Mouse (Mus musculus) forebrain, embryonic 14.5 days (tissue): Measurements from ENCODE around the gene Glis1. TPM values are rescaled to one million over a fixed set of nuclear protein-coding genes. Genes with fewer than 3 reads are reported as not detected.

Experiments
- ATAC-seq: fragments of 200-750 bp; cut with Nextera tagmentation; 2 replicates; pipeline ENCODE4 v1.8.0; 2017; ENCODE audit warnings: mild to moderate bottlenecking, moderate library complexity
- DNase-seq: peaks from one replicate; pipeline ENCODE4 v3.0.0-alpha.2; 2015; ENCODE audit warnings: low spot score
- H3K27ac ChIP-seq: fragments of 300-500 bp; sonication (generic); 2 replicates; pipeline ENCODE4 v1.5.1; 2014; ENCODE audit warnings: low read depth, mild to moderate bottlenecking, control low read depth, low read length, moderate library complexity
- H3K27me3 ChIP-seq: fragments of 300-500 bp; sonication (generic); replicated peaks from 2 replicates; pipeline ENCODE4 v1.6.1; 2014; ENCODE audit warnings: low read length, control low read depth, mixed read lengths; ENCODE audit not compliant: control insufficient read depth, insufficient read depth
- H3K36me3 ChIP-seq: fragments of 300-500 bp; sonication (generic); 2 replicates; pipeline ENCODE4 v1.6.1; 2014; ENCODE audit warnings: low read length, control low read depth; ENCODE audit not compliant: control insufficient read depth, insufficient read depth
- H3K4me1 ChIP-seq: fragments of 300-500 bp; sonication (generic); 2 replicates; pipeline ENCODE4 v1.6.1; 2014; ENCODE audit warnings: antibody characterized with exemption, low read length, control low read depth; ENCODE audit not compliant: control insufficient read depth, insufficient read depth
- H3K4me2 ChIP-seq: fragments of 300-500 bp; sonication (generic); 2 replicates; pipeline ENCODE4 v1.6.1; 2014; ENCODE audit warnings: mild to moderate bottlenecking, control low read depth, low read length
- H3K4me3 ChIP-seq: fragments of 300-500 bp; sonication (generic); 2 replicates; pipeline ENCODE4 v1.5.1; 2014; ENCODE audit warnings: low read depth, low read length, control low read depth
- H3K9ac ChIP-seq: fragments of 300-500 bp; sonication (generic); 2 replicates; pipeline ENCODE4 v1.6.1; 2014; ENCODE audit warnings: mild to moderate bottlenecking, low read length, control low read depth, moderate library complexity
- H3K9me3 ChIP-seq: fragments of 300-500 bp; sonication (generic); replicated peaks from 2 replicates; pipeline ENCODE4 v1.6.1; 2016; ENCODE audit warnings: low read length, control low read depth, mixed read lengths; ENCODE audit not compliant: control insufficient read depth
- WGBS: fragments of 180-500 bp; shearing (Covaris S2); extraction: QIAGEN DNeasy Blood & Tissue Kit; methylation state at CpG from one replicate; pipeline ENCODE4 v1.1.7; 2014; 5-methylcytosine and 5-hydroxymethylcytosine counted together
- polyA plus RNA-seq: library from polyadenylated mRNA; unstranded; fragments of >200 nt; fragmentation: Nextera tagmentation; extraction: Ambion mirVana; gene quantifications from 2 replicates; pipeline ENCODE4 v1.2.1, GENCODE M21; 2014

Glis1 gene
- polyA plus RNA-seq, 1 experiment from 2014 or later: 0.27 TPM

- ATAC-seq: no peak
- WGBS: 88% methylated on average over 2 of the region's 2 CpGs
- H3K36me3 ChIP-seq: no peaks in the 10 kb centered on the region
Observed at GRCm38 (mm10) chr4:107459461-107459860, 25.1 kb downstream of the Glis1 start.

DNA sequence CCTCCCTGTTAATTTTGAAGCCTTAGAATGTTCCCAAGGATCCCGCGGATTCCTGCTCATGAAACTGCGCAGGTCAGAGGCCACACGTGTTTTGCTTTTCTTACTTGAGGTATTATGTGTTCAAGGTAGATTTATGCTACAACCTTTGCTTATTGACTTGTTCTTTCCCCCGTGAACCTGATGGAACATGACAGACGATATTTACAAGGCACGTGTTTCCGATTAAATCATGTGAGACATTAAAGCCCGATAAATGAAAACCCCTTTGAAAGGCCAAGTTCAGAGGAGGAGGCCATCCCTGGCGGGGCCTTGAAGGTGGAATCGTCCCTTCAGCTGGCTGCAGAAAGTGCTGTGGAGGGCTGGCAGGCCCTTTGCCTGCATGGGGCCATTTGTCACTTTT is 26.1 kb downstream of the Glis1 start:
- no peak for ATAC-seq
- Histone ChIP-seq H3K4me1 (no peaks in the 10 kb centered on the region), H3K4me3 (no peak overlapping the region), H3K9me3 (no peaks in the 10 kb centered on the region), H3K36me3 (no peaks in the 10 kb centered on the region), H3K27ac (no peak overlapping the region), H3K9ac (no peak overlapping the region), H3K27me3 (no peaks in the 10 kb centered on the region), H3K4me2 (no peak overlapping the region)
- WGBS: 90% methylated on average over 11 of the region's 11 CpGs
- DNase-seq: no peak

More at GRCm38 (mm10) chr4:107459461-107459860, 25.1 kb downstream of the Glis1 start:
- no peak overlapping the region for H3K4me3 ChIP-seq
- H3K27me3 ChIP-seq: no peaks in the 10 kb centered on the region
- DNase-seq: no peak
- H3K9ac ChIP-seq: no peak overlapping the region
- no peak overlapping the region for H3K4me2 ChIP-seq
- H3K9me3 ChIP-seq: no peaks in the 10 kb centered on the region
- H3K4me1 ChIP-seq: no peaks in the 10 kb centered on the region
- no peak overlapping the region for H3K27ac ChIP-seq

GRCm38 (mm10) chr4:107467831-107468230 is 33.4 kb downstream of the Glis1 start:
- WGBS: 78% methylated on average over 7 of the region's 7 CpGs
- Histone ChIP-seq H3K9me3 (no peaks in the 10 kb centered on the region), H3K4me2 (no peak overlapping the region), H3K27me3 (no peaks in the 10 kb centered on the region), H3K4me1 (no peaks in the 10 kb centered on the region), H3K9ac (no peak overlapping the region), H3K36me3 (no peaks in the 10 kb centered on the region), H3K27ac (no peak overlapping the region), H3K4me3 (no peak overlapping the region)
- DNase-seq (no peak), ATAC-seq (no peak)

GRCm38 (mm10) chr4:107468264-107468663 is 33.9 kb downstream of the Glis1 start:
- Histone ChIP-seq H3K9me3 (no peaks in the 10 kb centered on the region), H3K27ac (no peak overlapping the region), H3K4me3 (no peak overlapping the region), H3K36me3 (no peaks in the 10 kb centered on the region), H3K4me1 (no peaks in the 10 kb centered on the region), H3K27me3 (no peaks in the 10 kb centered on the region), H3K9ac (no peak overlapping the region), H3K4me2 (no peak overlapping the region)
- no peak for ATAC-seq
- DNase-seq: no peak
- WGBS: 68% methylated on average over 13 of the region's 13 CpGs

GRCm38 (mm10) chr4:107468768-107469167 is 34.4 kb downstream of the Glis1 start:
- no peaks in the 10 kb centered on the region for H3K4me1 ChIP-seq
- DNase-seq (no peak), ATAC-seq (no peak)
- no peak overlapping the region for H3K4me3 ChIP-seq
- WGBS: 79% methylated on average over 11 of the region's 11 CpGs
- H3K36me3 ChIP-seq: no peaks in the 10 kb centered on the region
- H3K9me3 ChIP-seq: no peaks in the 10 kb centered on the region
- no peak overlapping the region for H3K9ac ChIP-seq
- no peaks in the 10 kb centered on the region for H3K27me3 ChIP-seq
- H3K4me2 ChIP-seq: no peak overlapping the region
- no peak overlapping the region for H3K27ac ChIP-seq

- no peak overlapping the region for H3K9ac ChIP-seq
- no peaks in the 10 kb centered on the region for H3K9me3 ChIP-seq
- no peaks in the 10 kb centered on the region for H3K27me3 ChIP-seq
- H3K27ac ChIP-seq: no peak overlapping the region
- H3K36me3 ChIP-seq: no peaks in the 10 kb centered on the region
- ATAC-seq: no peak
- DNase-seq: peak; percentile 20
- H3K4me2 ChIP-seq: no peak overlapping the region
- H3K4me3 ChIP-seq: no peak overlapping the region
- no peaks in the 10 kb centered on the region for H3K4me1 ChIP-seq
- 57% methylated on average over 11 of the region's 11 CpGs for WGBS
Observed at GRCm38 (mm10) chr4:107476266-107476665, 41.9 kb downstream of the Glis1 start.

GRCm38 (mm10) chr4:107479015-107479414 is 44.6 kb downstream of the Glis1 start:
- H3K27me3 ChIP-seq: no peaks in the 10 kb centered on the region
- DNase-seq: no peak

DNA sequence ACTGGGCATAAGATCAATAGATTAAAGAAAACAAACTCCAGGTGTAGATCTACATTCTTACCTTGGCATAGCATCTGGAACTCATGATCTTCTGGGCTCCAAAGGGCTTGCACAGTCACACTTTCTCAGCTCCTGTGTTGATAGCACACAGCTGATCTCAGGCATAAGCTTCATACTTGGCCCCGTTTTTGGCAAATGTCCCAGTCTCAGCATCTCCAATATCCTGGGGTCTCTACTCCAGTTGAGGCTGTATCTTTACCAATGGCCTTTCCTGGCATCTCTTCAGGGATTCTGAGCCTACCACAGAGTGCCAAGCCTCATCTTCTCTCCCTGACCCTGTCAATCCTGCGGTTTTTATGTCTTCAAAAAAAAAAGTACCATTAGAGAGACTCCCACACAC is 48.1 kb downstream of the Glis1 start:
- H3K9ac ChIP-seq: no peak overlapping the region
- no peak overlapping the region for H3K4me2 ChIP-seq
- no peaks in the 10 kb centered on the region for H3K4me1 ChIP-seq
- no peak overlapping the region for H3K4me3 ChIP-seq
- no peaks in the 10 kb centered on the region for H3K36me3 ChIP-seq
- WGBS: 83% methylated on average over 2 of the region's 2 CpGs
- H3K27me3 ChIP-seq: no peaks in the 10 kb centered on the region
- no peak overlapping the region for H3K27ac ChIP-seq
- no peak for ATAC-seq
- H3K9me3 ChIP-seq: no peaks in the 10 kb centered on the region; the same call in 1 of the 2 replicates
- DNase-seq: peak; percentile 13

More at GRCm38 (mm10) chr4:107479015-107479414, 44.6 kb downstream of the Glis1 start:
- no peak overlapping the region for H3K27ac ChIP-seq
- no peaks in the 10 kb centered on the region; the same call in 1 of the 2 replicates for H3K9me3 ChIP-seq
- H3K9ac ChIP-seq: no peak overlapping the region
- no peak overlapping the region for H3K4me2 ChIP-seq
- no peak overlapping the region for H3K4me3 ChIP-seq
- no peaks in the 10 kb centered on the region for H3K4me1 ChIP-seq
- no peaks in the 10 kb centered on the region for H3K36me3 ChIP-seq
- no peak for ATAC-seq
- WGBS: 74% methylated on average over 5 of the region's 5 CpGs

- H3K27me3 ChIP-seq: no peaks in the 10 kb centered on the region
- 91% methylated on average over 20 of the region's 20 CpGs for WGBS
- H3K4me3 ChIP-seq: no peak overlapping the region
- no peak for ATAC-seq
- no peaks in the 10 kb centered on the region; the same call in 1 of the 2 replicates for H3K9me3 ChIP-seq
- DNase-seq: no peak
- no peak overlapping the region for H3K27ac ChIP-seq
- no peak overlapping the region for H3K9ac ChIP-seq
- H3K4me2 ChIP-seq: no peak overlapping the region
- no peaks in the 10 kb centered on the region for H3K4me1 ChIP-seq
- no peaks in the 10 kb centered on the region for H3K36me3 ChIP-seq
Observed at GRCm38 (mm10) chr4:107483556-107484220, 49.3 kb downstream of the Glis1 start.
